Mouse (Mus musculus) megakaryocyte-erythroid progenitor cell, adult 5-6 weeks (primary cell): Measurements from ENCODE around the gene Atp6v0d1. TPM values are rescaled to one million over a fixed set of nuclear protein-coding genes. Genes with fewer than 3 reads are reported as not detected.
A peak's percentile ranks its signal among the peaks of the same experiment; 100 is the strongest.

Source experiments
- ATAC-seq: replicated peaks from 2 replicates; pipeline ENCODE4 v1.8.0; 2016; ENCODE audit warnings: mild to moderate bottlenecking, inconsistent platforms; ENCODE audit not compliant: severe bottlenecking, poor library complexity, low FRiP score, low TSS enrichment
- total RNA-seq, 2 experiments: library from RNA; stranded (forward) in 1 of 2; stranded (reverse) in 1 of 2; fragments of 200-1000, 215-1000 nt in 1 of 2; fragments of >200 nt in 1 of 2; fragmentation: Nextera tagmentation in 1 of 2; gene quantifications; 2 replicates each; pipeline ENCODE4 v1.2.3; 2014 to 2017

Gene Atp6v0d1
- total RNA-seq, 2 experiments from 2014 or later = 32.0 to 70.3 TPM

GRCm38 (mm10) chr8:105516018-105516645 lies 49.7 kb downstream of the Atp6v0d1 start:
- ATAC-seq = peak; percentile 60

- ATAC-seq = no peak
Observed at GRCm38 (mm10) chr8:105514656-105515055, 51.2 kb downstream of the Atp6v0d1 start.

GRCm38 (mm10) chr8:105514194-105514593 lies 51.7 kb downstream of the Atp6v0d1 start:
- no peak for ATAC-seq

GRCm38 (mm10) chr8:105509997-105510735 lies 55.7 kb downstream of the Atp6v0d1 start:
- ATAC-seq = no peak

- ATAC-seq = no peak
Observed at GRCm38 (mm10) chr8:105508758-105509157, 57.1 kb downstream of the Atp6v0d1 start.

- ATAC-seq = no peak
Observed at GRCm38 (mm10) chr8:105506977-105507376, 58.9 kb downstream of the Atp6v0d1 start.

GRCm38 (mm10) chr8:105504617-105505016 lies 61.2 kb downstream of the Atp6v0d1 start:
- ATAC-seq = no peak

GRCm38 (mm10) chr8:105499787-105500186 lies 66.1 kb downstream of the Atp6v0d1 start:
- no peak for ATAC-seq

GRCm38 (mm10) chr8:105496439-105497180 lies 69.2 kb downstream of the Atp6v0d1 start, which contains the start of gene Zdhhc1:
Zdhhc1 (minus strand) TSS chr8:105496902.
- ATAC-seq = peak; percentile 87

- ATAC-seq = no peak
Observed at GRCm38 (mm10) chr8:105495350-105496302, 70.2 kb downstream of the Atp6v0d1 start.

- ATAC-seq = no peak
Observed at GRCm38 (mm10) chr8:105494566-105494965, 71.3 kb downstream of the Atp6v0d1 start.

- no peak for ATAC-seq
Observed at GRCm38 (mm10) chr8:105493495-105493894, 72.4 kb downstream of the Atp6v0d1 start.

- no peak for ATAC-seq
Observed at GRCm38 (mm10) chr8:105489281-105489680, 76.6 kb downstream of the Atp6v0d1 start.

GRCm38 (mm10) chr8:105488082-105488481 lies 77.8 kb downstream of the Atp6v0d1 start:
- ATAC-seq = no peak

GRCm38 (mm10) chr8:105484392-105484791 lies 81.5 kb downstream of the Atp6v0d1 start:
- ATAC-seq = 0 out of 2 replicates have a peak, but pooled peaks have one; percentile 33

- no peak for ATAC-seq
Observed at GRCm38 (mm10) chr8:105484030-105484368, 81.8 kb downstream of the Atp6v0d1 start.

GRCm38 (mm10) chr8:105483212-105484029 lies 82.4 kb downstream of the Atp6v0d1 start:
- peak; percentile 76 for ATAC-seq

- no peak for ATAC-seq
Observed at GRCm38 (mm10) chr8:105482123-105482522, 83.7 kb downstream of the Atp6v0d1 start.
